Mouse (Mus musculus): ENCODE results near the gene Fgg. TPM values are rescaled to one million over a fixed set of nuclear protein-coding genes. Genes with fewer than 3 reads are reported as not detected.
A peak's percentile ranks its signal among the peaks of the same experiment; 100 is the strongest.

Gene Fgg
- polyA plus RNA-seq, 1 experiment from 2014 or later: not detected

DNA sequence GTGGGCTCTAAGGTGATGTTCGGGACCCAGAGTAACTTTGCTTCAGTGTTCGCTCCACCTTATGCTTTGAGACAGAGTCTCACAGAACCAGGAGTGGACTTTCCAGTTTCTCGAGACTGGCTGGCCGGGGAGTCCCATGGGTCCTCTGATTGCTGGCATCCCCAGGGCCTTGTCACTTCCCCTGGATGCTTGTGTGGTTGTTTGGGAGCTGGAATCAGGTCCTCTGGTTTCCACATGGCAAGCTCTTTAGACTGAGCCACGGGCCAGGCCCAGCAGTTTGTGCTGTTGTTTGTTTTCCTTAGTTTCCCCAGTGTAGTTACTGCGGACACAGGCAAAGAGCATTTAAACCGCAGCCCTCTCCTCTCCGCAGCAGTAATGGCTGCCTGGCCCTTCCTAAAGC is 26.3 kb downstream of the Fgg start:
- Histone ChIP-seq H3K4me1 (peaks cover 6% of the 10 kb centered on the region), H3K36me3 (replicated peaks) (no peaks in the 10 kb centered on the region), H3K27me3 (ENCODE audit: poor library complexity, severe bottlenecking) (no peaks in the 10 kb centered on the region), H3K9me3 (no peaks in the 10 kb centered on the region), H3K4me3 (no peak overlapping the region), H3K27ac (no peak overlapping the region)
- 85% methylated on average over 8 of the region's 8 CpGs for WGBS
- DNase-seq (ENCODE audit: extremely low spot score, low spot score): no peak

DNA sequence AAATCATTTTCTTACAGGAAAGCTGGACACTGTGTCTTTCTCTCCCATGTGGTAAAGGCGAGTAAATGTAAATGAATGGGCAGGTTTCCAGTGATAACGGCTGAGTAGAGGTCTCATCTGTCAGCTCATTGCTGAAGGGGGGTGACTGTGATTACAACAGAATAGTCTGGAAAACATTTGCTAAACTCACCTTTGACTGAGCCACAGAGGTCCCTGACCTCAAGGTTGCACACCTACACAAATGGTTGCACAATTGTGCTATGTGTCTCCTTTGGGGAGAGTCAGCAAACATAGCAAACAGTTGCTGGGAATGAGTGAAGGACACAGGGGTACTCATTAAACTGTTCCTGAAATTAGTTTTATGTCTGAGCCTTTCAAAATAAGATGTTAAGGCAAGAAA is 31.3 kb downstream of the Fgg start:
- Histone ChIP-seq H3K36me3 (replicated peaks) (no peaks in the 10 kb centered on the region), H3K9me3 (no peaks in the 10 kb centered on the region), H3K27ac (no peak overlapping the region), H3K4me1 (no peaks in the 10 kb centered on the region), H3K4me3 (no peak overlapping the region), H3K27me3 (ENCODE audit: poor library complexity, severe bottlenecking) (no peaks in the 10 kb centered on the region)
- no peak for DNase-seq (ENCODE audit: extremely low spot score, low spot score)
- 89% methylated on average over 2 of the region's 2 CpGs for WGBS

DNA sequence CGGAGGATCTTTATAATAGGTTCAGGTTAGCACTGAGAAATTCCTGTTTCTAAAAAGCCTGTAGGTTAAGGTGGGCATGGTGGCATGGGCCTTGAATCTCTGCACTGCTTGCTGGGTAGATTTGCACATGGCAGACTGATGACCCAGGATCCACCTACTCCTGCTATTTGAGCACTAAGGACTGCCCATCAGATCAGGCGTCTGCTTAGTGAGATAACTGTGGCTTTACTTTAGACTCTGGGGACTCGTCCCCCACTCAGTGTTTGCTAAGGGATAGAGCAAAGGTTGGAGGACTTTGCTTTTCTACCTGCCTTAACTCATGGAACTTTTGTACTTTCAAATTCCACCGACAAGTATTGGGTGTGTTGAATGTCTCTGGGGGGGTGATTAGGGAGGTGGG is 32.1 kb downstream of the Fgg start:
- Histone ChIP-seq H3K27ac (no peak overlapping the region), H3K4me1 (no peaks in the 10 kb centered on the region), H3K27me3 (ENCODE audit: poor library complexity, severe bottlenecking) (no peaks in the 10 kb centered on the region), H3K9me3 (no peaks in the 10 kb centered on the region), H3K36me3 (replicated peaks) (no peaks in the 10 kb centered on the region), H3K4me3 (no peak overlapping the region)
- WGBS: 89% methylated on average over 4 of the region's 4 CpGs
- no peak for DNase-seq (ENCODE audit: extremely low spot score, low spot score)

DNA sequence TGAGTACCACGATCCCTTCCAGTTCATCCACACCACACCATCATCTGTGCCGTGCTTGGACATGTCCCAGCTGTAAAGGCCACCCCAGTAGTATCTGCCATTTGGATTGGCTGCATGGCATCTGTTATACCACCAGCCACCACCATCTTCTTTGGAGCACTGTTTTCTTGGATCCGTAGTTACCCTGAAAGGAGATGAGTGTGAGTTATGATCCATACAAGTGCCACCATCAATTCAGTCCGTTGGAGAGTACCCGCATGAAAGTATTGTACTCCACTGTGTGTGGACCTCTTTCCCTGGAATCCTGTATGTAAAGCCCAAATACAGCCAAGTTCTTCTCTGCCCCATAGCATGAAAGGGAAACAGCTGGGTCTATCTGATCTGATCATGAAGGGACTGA is 34.9 kb downstream of the Fgg start:
- no peak for DNase-seq (ENCODE audit: extremely low spot score, low spot score)
- Histone ChIP-seq H3K4me3 (no peak overlapping the region), H3K27ac (no peak overlapping the region), H3K36me3 (replicated peaks) (no peaks in the 10 kb centered on the region), H3K4me1 (no peaks in the 10 kb centered on the region), H3K9me3 (no peaks in the 10 kb centered on the region), H3K27me3 (ENCODE audit: poor library complexity, severe bottlenecking) (no peaks in the 10 kb centered on the region)
- WGBS: 92% methylated on average over 5 of the region's 5 CpGs

DNA sequence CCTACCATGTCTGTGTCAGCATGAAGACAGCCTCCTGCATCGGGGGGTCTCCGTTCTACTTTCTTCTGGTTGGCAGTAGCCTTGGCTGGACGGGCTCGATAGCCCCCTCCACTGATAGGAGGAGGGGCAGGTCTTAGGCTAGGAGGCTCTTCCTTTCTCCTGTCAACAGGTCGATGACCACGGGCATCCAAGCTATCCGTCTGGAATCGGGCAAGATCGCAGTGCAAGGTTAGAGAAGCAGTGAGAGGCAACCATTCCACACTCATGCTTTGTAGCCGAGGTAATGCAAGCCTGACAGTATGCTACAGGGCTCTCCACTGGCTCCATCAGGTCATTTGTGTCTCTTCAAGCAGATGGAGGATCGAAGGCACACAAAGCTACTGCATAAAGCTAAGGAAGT is 39.1 kb downstream of the Fgg start:
- Histone ChIP-seq H3K36me3 (replicated peaks) (no peaks in the 10 kb centered on the region), H3K27me3 (ENCODE audit: poor library complexity, severe bottlenecking) (no peaks in the 10 kb centered on the region), H3K27ac (no peak overlapping the region), H3K4me3 (no peak overlapping the region), H3K4me1 (no peaks in the 10 kb centered on the region), H3K9me3 (no peaks in the 10 kb centered on the region)
- no peak for DNase-seq (ENCODE audit: extremely low spot score, low spot score)
- WGBS: 90% methylated on average over 11 of the region's 11 CpGs

DNA sequence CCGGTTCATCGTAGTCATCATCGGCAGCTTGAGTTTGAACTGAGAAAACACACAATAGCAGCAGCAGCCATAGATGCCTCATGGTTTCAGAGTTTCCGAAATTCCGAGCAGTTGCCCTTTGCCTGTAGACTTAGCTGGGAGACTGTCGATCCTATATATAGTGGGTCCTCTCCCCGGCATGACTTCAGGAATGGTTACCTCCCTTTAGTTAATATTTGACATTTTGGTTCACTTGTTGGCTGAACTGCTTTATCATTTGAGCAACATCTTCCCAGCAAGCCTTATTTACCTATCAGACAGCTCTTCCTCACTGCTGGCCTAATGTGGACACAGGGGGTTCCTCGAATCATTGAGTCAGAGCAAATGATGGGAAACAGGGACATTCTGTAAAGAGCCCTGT is 42.2 kb downstream of the Fgg start, which contains the start of gene Fgb:
Gene Fgb, minus strand, starts transcription at position 184 of the 400 bp plus-strand sequence.
- Histone ChIP-seq H3K4me3 (no peak within 1 kb of the TSS), H3K36me3 (replicated peaks) (no peaks in the 10 kb centered on the region)
- 92% methylated on average over 8 of the region's 8 CpGs for WGBS

DNA sequence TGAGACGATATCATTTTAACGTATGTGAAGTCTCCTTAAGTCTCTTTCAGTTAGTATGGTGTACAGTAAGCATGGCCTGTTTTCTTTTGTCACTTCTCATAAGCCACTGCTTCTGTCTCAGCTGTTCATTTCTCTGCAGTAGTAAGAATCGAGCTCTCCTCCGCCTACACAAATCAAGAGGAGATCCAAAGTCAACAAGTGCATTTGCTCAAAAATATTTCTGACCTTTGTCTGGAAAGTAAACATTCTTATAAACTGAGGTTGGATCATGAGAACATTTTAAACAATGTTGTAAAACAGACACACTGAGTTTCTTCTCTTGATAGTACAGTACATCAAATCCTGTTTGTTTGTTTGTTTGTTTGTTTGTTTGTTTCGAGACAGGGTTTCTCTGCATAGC is 43.1 kb downstream of the Fgg start:
- Histone ChIP-seq H3K4me3 (no peak overlapping the region), H3K27me3 (ENCODE audit: poor library complexity, severe bottlenecking) (no peaks in the 10 kb centered on the region), H3K27ac (no peak overlapping the region), H3K9me3 (no peaks in the 10 kb centered on the region), H3K36me3 (replicated peaks) (no peaks in the 10 kb centered on the region), H3K4me1 (no peaks in the 10 kb centered on the region)
- DNase-seq (ENCODE audit: extremely low spot score, low spot score): no peak
- 84% methylated on average over 5 of the region's 5 CpGs for WGBS

More for the DNA sequence above, 42.2 kb downstream of the Fgg start, which contains the start of gene Fgb:
- no peak within 1 kb of the TSS for H3K27ac ChIP-seq
- H3K4me1 ChIP-seq: no peaks in the 10 kb centered on the region
- no peaks in the 10 kb centered on the region for H3K9me3 ChIP-seq
- H3K27me3 ChIP-seq (ENCODE audit: poor library complexity, severe bottlenecking): no peaks in the 10 kb centered on the region
- no peak for DNase-seq (ENCODE audit: extremely low spot score, low spot score)

DNA sequence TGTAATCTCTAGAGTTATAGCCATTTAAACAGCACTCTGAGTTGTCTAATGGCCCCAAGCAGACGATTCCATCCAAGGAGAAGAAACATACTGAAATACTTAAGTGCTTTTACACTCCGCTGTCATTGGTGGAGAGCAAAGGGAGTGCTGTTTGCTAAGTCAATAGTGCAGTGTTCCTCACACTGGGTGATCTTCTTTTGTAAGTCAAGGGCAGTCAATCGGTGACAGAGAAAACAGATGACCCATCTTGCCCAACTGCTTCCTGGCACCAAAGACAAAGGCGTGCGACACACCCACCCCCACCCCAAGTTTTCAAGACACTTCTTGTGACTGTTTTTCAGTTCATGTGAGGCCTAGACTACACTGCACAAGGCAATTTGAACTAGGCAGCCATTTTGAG is 44.6 kb downstream of the Fgg start:
- DNase-seq (ENCODE audit: extremely low spot score, low spot score): no peak
- Histone ChIP-seq H3K9me3 (no peaks in the 10 kb centered on the region), H3K4me1 (peaks cover 10% of the 10 kb centered on the region), H3K4me3 (no peak overlapping the region), H3K27me3 (ENCODE audit: poor library complexity, severe bottlenecking) (no peaks in the 10 kb centered on the region), H3K36me3 (replicated peaks) (peaks cover 6% of the 10 kb centered on the region), H3K27ac (no peak overlapping the region)
- 93% methylated on average over 5 of the region's 5 CpGs for WGBS

DNA sequence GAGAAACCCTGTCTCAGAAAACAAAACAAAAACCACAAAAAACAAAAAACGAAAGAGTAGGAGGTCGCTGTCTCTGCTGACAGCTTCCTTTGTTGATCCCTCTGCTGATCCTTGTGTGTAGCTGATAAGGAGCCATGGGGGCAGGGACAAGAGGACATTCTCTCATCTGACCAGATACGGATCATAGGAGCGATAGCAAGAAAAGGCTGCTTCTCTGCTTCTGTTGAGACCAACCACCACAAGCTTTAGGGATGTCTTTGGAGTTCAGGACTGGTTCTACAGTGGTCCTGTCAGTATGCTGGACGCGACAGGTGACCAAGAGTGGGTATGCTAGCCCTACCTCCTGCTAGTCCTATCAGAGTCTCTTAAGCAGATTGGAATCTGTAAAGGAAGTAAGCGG is 45.6 kb downstream of the Fgg start:
- Histone ChIP-seq H3K9me3 (no peaks in the 10 kb centered on the region), H3K27me3 (ENCODE audit: poor library complexity, severe bottlenecking) (no peaks in the 10 kb centered on the region), H3K4me3 (no peak overlapping the region), H3K4me1 (peaks cover 10% of the 10 kb centered on the region), H3K36me3 (replicated peaks) (peaks cover 16% of the 10 kb centered on the region), H3K27ac (no peak overlapping the region)
- 93% methylated on average over 7 of the region's 7 CpGs for WGBS
- DNase-seq (ENCODE audit: extremely low spot score, low spot score): no peak

DNA sequence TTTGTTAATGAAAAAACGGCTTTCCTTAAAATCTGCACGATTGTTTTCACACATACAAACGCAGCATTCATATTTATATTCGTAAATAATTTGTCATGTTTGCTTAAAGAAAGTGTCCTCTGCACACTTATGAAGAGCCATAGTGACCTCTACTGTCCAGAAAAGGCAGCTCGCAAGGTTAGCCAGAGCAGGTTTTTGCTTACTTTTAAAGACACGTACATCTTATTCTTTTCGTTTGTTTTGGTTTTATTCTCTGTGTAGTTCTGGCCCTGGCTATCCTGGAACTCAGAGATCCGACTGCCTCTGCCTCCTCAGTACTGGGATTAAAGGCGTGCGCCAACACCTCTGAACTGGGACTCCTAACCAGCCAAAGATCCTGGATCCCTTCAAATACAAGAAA is 46.2 kb downstream of the Fgg start:
- peaks cover 10% of the 10 kb centered on the region for H3K4me1 ChIP-seq
- DNase-seq (ENCODE audit: extremely low spot score, low spot score): no peak
- H3K9me3 ChIP-seq: no peaks in the 10 kb centered on the region
- 39% methylated on average over 10 of the region's 10 CpGs for whole genome bisulfite sequencing
- H3K36me3 ChIP-seq (replicated peaks): peaks cover 22% of the 10 kb centered on the region
- no peak overlapping the region for H3K27ac ChIP-seq
- H3K27me3 ChIP-seq (ENCODE audit: poor library complexity, severe bottlenecking): no peaks in the 10 kb centered on the region
- no peak overlapping the region for H3K4me3 ChIP-seq

DNA sequence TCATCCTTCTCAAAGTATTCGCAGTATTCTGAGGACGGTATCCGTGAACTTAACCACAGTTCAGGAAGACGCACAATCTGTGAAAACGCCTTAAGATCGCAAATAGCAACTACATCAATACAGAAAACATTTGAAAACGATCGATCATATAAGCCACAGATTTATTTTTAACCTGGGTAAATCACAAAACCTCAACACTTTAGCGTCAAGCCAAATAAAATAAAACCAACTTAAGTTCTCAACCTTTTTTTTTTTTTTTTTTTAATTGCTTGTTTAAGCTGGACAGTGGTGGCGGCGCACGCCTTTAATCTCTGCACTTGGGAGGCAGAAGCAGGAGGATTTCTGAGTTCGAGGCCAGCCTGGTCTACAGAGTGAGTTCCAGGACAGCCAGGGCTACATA is 47.2 kb downstream of the Fgg start:
- peaks cover 10% of the 10 kb centered on the region for H3K4me1 ChIP-seq
- H3K27me3 ChIP-seq (ENCODE audit: poor library complexity, severe bottlenecking): no peaks in the 10 kb centered on the region
- no peaks in the 10 kb centered on the region for H3K9me3 ChIP-seq
- 38% methylated on average over 13 of the region's 13 CpGs for WGBS
- peak overlapping the region; percentile 87; the same call in 1 of the 2 replicates for H3K27ac ChIP-seq
- H3K36me3 ChIP-seq (replicated peaks): peaks cover 32% of the 10 kb centered on the region
- peak overlapping the region; percentile 83 for H3K4me3 ChIP-seq
- no peak for DNase-seq (ENCODE audit: extremely low spot score, low spot score)

DNA sequence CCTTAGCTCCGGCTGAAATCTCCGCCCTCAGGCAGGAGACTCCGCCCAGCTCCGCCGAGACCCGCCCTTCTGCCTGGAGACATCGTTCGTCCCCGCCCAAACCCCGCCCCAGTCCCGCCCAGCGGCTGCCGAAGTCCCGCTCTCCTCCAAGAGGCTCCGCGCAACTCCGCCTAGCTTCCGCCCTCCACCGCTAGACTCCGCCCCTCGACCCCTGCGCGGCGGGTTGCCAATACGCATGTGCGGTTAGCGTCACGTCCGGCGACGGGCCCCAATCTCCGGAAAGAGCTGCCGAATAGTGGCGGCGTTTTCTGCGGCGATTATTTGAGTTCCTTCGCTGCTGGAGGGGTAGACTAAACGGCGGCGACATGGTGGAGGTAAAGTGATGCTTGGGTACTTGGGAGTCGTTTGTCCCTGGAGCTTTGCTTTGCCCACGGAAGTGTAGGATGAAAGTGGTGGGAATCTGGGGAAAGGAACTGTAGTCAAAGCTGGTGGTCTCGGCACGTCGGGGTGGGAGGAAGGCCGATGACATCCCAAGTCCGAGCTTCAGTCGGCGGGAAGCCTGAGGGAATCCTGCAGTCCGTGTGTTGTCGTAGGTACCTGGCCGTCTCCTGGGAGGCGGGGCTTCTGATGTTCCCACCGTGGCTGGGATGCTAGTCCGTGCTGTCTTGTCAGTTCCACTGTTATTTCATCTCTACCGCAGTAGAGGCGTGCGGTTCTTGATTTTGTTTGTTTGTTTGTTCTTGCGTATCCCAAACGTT is 47.9 kb downstream of the Fgg start, which contains the start of gene Plrg1:
Gene Plrg1, plus strand, starts transcription at position 242 of the 758 bp plus-strand sequence.
- peaks cover 10% of the 10 kb centered on the region for H3K4me1 ChIP-seq
- H3K27ac ChIP-seq: peak within 1 kb of the TSS; percentile 87
- H3K36me3 ChIP-seq (replicated peaks): peaks cover 39% of the 10 kb centered on the region
- no peaks in the 10 kb centered on the region for H3K27me3 ChIP-seq (ENCODE audit: poor library complexity, severe bottlenecking)
- under 1% methylated on average over 61 of the region's 61 CpGs for WGBS
- no peaks in the 10 kb centered on the region for H3K9me3 ChIP-seq
- peak within 1 kb of the TSS; percentile 83 for H3K4me3 ChIP-seq
- DNase-seq (ENCODE audit: extremely low spot score, low spot score): peak; percentile 98

DNA sequence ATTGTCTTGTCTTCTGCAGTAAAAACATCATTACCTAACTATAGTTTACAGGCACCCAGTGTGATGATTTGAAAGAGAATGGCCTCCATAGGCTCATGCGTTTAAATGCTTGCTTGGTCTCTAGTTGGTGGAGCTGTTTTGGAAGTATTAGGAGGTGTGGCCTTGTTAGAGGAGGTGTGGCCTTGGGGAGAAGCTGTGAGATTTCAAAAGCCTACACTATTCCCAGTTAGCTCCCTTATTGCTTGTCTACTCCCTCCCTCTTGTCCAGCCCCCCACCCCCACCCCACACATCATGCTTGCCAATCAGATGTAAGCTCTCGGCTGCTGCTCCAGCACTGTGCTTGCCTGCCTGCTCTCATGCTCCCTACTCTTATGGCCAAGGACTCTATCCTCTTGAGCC is 49.5 kb downstream of the Fgg start:
- H3K27ac ChIP-seq: no peak overlapping the region
- peaks cover 10% of the 10 kb centered on the region for H3K4me1 ChIP-seq
- DNase-seq (ENCODE audit: extremely low spot score, low spot score): no peak
- peaks cover 55% of the 10 kb centered on the region for H3K36me3 ChIP-seq (replicated peaks)
- H3K9me3 ChIP-seq: no peaks in the 10 kb centered on the region
- H3K4me3 ChIP-seq: peak overlapping the region; percentile 83; the same call in 1 of the 2 replicates
- no peaks in the 10 kb centered on the region for H3K27me3 ChIP-seq (ENCODE audit: poor library complexity, severe bottlenecking)
- 98% methylated on average over 2 of the region's 2 CpGs for WGBS
